Mouse (Mus musculus): ENCODE measurements around the gene Olfr365. TPM values are rescaled to one million over a fixed set of nuclear protein-coding genes. Genes with fewer than 3 reads are reported as not detected.

Gene Olfr365
- not detected in 2 replicates for total RNA-seq (2021)
- long read RNA-seq: 0 reads

DNA sequence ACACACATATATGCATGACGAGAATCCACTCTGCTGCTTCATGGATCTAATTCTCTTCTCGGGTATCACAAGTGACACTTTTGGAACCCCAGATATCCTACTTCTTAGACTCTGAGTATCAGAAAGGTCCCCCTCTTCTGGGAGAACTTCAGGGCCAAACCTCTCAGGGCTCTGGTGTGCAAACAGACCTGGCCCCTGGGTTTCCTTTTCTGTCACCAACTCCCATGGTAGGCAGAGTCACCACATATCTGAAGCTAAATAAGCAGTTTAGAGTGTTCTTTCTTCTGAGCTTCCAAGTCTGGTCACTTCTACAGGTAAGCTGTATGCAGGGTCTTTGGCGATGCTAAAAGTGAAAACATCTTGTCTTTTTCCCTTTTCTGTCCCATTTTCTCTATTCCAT lies at the start of gene Olfr365:
Gene Olfr365, plus strand, starts transcription at position 301 of the 400 bp plus-strand sequence.
- DNase-seq: no peak

DNA sequence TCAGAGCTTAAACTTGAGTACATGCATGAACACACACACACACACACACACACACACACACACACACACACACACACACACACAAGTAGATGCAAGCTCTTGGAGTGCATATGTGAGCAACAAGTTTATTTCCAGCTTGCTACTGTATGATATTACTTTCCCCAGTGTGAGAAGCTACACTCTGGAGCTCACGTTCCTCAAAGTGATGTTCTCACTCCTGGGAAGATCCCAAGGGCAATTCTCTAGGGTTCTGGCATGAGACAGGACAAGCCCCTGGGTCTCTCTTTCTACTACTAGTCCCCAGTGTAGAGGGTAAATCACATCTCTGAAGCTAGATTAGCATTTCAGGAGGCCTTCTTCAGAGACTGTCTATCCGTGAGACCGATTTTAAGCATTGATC lies 49.0 kb upstream of the Olfr365 start, which contains the start of gene Olfr364-ps1:
Gene Olfr364-ps1, plus strand, starts transcription at position 301 of the 400 bp plus-strand sequence.
- DNase-seq: no peak

GRCm38 (mm10) chr2:37211274-37211673 lies 23.3 kb downstream of the Olfr365 start, which contains the start of gene Olfr366:
Gene Olfr366 (plus strand): TSS chr2:37211574.
- DNase-seq: no peak

Other genes with a start within 250 kb of the Olfr365 start
- gene Olfr357, start 194.4 kb upstream of the Olfr365 start, total RNA-seq (2021): not detected in 2 replicates
- gene Olfr358, start 178.9 kb upstream of the Olfr365 start, total RNA-seq (2021): not detected in 2 replicates
- gene Olfr360, start 122.5 kb upstream of the Olfr365 start, total RNA-seq (2021): not detected in 2 replicates
- not detected in 2 replicates for gene Olfr361, start 98.9 kb upstream of the Olfr365 start, total RNA-seq (2021)
- not detected in 2 replicates for gene Olfr362, start 70.3 kb upstream of the Olfr365 start, total RNA-seq (2021)
- not detected in 2 replicates for gene Olfr364-ps1, start 48.9 kb upstream of the Olfr365 start, total RNA-seq (2021)
- not detected in 2 replicates for gene Olfr366, start 23.4 kb downstream of the Olfr365 start, total RNA-seq (2021)
- gene Olfr368, start 138.3 kb downstream of the Olfr365 start, total RNA-seq (2021): not detected in 2 replicates
- gene Pdcl, start 171.1 kb downstream of the Olfr365 start, total RNA-seq (2021): 46.3 and 47.9 TPM in 2 replicates
- gene Rc3h2, start 234.7 kb downstream of the Olfr365 start, total RNA-seq (2021): 42.5 and 43.8 TPM in 2 replicates